Mouse (Mus musculus): ENCODE measurements at regions not wholly inside any gene's neighbourhood (a gene's known extent, or its start where the extent isn't known, plus 50 kb on each side); places are given as distances from the start of the nearest gene placed in this dataset.

DNA sequence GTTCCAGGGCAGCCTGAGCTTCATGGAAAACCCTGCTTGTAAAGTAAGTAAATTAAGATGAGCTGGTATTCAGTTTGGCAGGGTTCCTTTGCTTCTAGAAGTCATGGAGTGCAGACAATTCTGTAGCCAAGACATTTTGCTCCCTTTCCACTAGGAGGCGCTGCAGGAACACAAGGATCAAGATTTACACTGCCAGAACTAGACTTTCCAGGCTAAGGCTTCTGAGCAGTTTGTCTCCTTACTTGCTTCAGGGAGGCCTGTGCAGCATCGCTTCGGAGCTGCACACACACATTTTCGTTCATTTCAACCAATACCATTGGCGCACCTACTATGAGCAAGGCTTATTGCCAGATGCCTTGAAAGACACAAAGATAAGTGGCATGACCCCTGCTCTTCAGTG is 445.6 kb upstream of the Diaph2 start:
- TF ChIP-seq CTCF (conservative IDR thresholded peaks at IDR 0.05; ENCODE audit: low read length) (peak; percentile 54), POU5F1 (IDR thresholded peaks at IDR 0.05; ENCODE audit: borderline replicate concordance, low read length) (no peak)
